Mouse (Mus musculus) neural tube, embryonic 15.5 days (tissue): ENCODE data around the gene Pdzd2. TPM values are rescaled to one million over a fixed set of nuclear protein-coding genes. Genes with fewer than 3 reads are reported as not detected.

ENCODE experiments used
- ATAC-seq: fragments of 200-750 bp; cut with Nextera tagmentation; 2 replicates; pipeline ENCODE4 v1.8.0; 2017; ENCODE audit warnings: mild to moderate bottlenecking, moderate TSS enrichment, moderate library complexity; ENCODE audit not compliant: low FRiP score
- H3K27ac ChIP-seq: fragments of 300-500 bp; sonication (generic); replicated peaks from 2 replicates; pipeline ENCODE4 v1.5.1; 2015; ENCODE audit warnings: mild to moderate bottlenecking, inconsistent platforms
- H3K27me3 ChIP-seq: fragments of 300-500 bp; sonication (generic); replicated peaks from 2 replicates; pipeline ENCODE4 v1.6.1; 2015; ENCODE audit warnings: inconsistent platforms
- H3K36me3 ChIP-seq: fragments of 300-500 bp; sonication (generic); 2 replicates; pipeline ENCODE4 v1.6.1; 2015; ENCODE audit warnings: inconsistent platforms
- H3K4me1 ChIP-seq: fragments of 300-500 bp; sonication (generic); 2 replicates; pipeline ENCODE4 v1.6.1; 2015; ENCODE audit warnings: inconsistent platforms
- H3K4me2 ChIP-seq: fragments of 300-500 bp; sonication (generic); 2 replicates; pipeline ENCODE4 v1.6.1; 2015; ENCODE audit warnings: inconsistent platforms, mild to moderate bottlenecking, moderate library complexity
- H3K4me3 ChIP-seq: fragments of 300-500 bp; sonication (generic); replicated peaks from 2 replicates; pipeline ENCODE4 v1.5.1; 2015; ENCODE audit warnings: mild to moderate bottlenecking, inconsistent platforms
- H3K9ac ChIP-seq: fragments of 300-500 bp; sonication (generic); replicated peaks from 2 replicates; pipeline ENCODE4 v1.6.1; 2015; ENCODE audit warnings: mild to moderate bottlenecking, inconsistent platforms
- H3K9me3 ChIP-seq: fragments of 300-500 bp; sonication (generic); replicated peaks from 2 replicates; pipeline ENCODE4 v1.6.1; 2016; ENCODE audit warnings: inconsistent platforms
- WGBS: fragments of 180-500 bp; shearing (Covaris S2); methylation state at CpG from one replicate; pipeline ENCODE4 v1.1.7; 2015; ENCODE audit warnings: mixed read lengths; 5-methylcytosine and 5-hydroxymethylcytosine counted together
- polyA plus RNA-seq: library from polyadenylated mRNA; unstranded; fragments of >200 nt; fragmentation: Nextera tagmentation; extraction: Ambion mirVana; gene quantifications from 2 replicates; pipeline ENCODE4 v1.2.1, GENCODE M21; 2015

The Pdzd2 gene
- polyA plus RNA-seq, 1 experiment from 2014 or later = 16.7 TPM

DNA sequence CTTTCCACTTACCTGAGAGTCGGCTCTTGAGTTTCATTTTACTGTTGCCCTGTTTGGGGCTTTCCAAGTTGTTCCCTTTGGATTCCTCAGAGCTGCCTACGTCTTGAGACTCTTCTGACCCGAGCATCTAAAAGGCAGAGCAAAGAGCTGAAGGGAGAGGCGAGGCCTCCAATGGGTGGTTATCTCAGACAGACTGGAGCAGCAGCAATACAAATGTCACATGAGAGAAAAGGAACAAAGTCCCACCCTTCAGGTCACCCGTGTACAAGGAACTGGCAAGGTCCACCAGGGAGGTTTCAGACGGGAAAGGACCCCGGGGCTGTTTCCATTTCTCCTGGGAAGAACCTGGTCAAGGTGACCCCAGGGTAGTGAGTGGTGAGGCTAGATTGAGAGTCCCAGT is 320.3 kb downstream of the Pdzd2 start:
- H3K9ac ChIP-seq = no peak overlapping the region
- no peak overlapping the region for H3K4me3 ChIP-seq
- WGBS = 83% methylated on average over 7 of the region's 7 CpGs

DNA sequence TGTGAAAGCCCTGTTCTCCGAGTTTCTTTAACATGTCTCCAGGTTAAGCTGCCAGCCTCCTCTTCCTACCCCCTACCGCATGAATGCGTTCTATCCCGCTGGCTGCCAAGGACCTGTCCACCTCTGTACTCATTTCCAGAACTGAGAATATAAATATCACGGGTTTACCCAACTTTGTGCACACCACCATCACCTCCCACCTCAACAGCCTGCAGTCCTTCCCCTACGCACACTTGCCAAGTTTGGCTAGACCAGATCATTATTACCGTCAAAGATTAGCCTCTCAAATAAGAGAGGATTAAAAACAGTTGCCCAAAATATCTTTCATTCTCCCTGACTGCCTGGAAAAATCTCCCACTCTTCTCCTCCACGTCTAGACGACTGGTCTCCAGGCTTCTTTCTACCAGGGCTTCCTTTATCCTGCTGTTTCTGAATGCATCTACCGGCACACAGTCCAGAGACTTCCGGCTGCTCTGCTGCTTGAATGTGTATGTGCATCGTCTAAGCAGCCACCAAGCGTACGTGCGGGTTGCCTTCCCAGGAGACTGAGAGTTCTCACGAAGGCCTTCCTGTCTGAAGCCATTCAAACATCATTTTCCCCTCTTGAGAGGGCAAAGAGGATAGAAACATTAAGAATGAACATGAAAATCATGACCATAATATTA is 324.1 kb downstream of the Pdzd2 start:
- Histone ChIP-seq H3K4me2 (no peak overlapping the region), H3K27me3 (no peaks in the 10 kb centered on the region), H3K27ac (no peak overlapping the region), H3K36me3 (no peaks in the 10 kb centered on the region), H3K4me3 (no peak overlapping the region), H3K9ac (no peak overlapping the region), H3K9me3 (no peaks in the 10 kb centered on the region), H3K4me1 (no peaks in the 10 kb centered on the region)
- WGBS = 88% methylated on average over 16 of the region's 16 CpGs
- ATAC-seq = no peak

More for the DNA sequence above, 320.3 kb downstream of the Pdzd2 start:
- H3K9me3 ChIP-seq = no peaks in the 10 kb centered on the region
- no peaks in the 10 kb centered on the region for H3K4me1 ChIP-seq
- no peaks in the 10 kb centered on the region for H3K36me3 ChIP-seq
- no peak for ATAC-seq
- no peak overlapping the region for H3K27ac ChIP-seq
- H3K4me2 ChIP-seq = no peak overlapping the region
- H3K27me3 ChIP-seq = no peaks in the 10 kb centered on the region

GRCm38 (mm10) chr15:12414696-12415095 is 325.0 kb downstream of the Pdzd2 start:
- Histone ChIP-seq H3K27me3 (no peaks in the 10 kb centered on the region), H3K4me1 (no peaks in the 10 kb centered on the region), H3K27ac (no peak overlapping the region), H3K4me2 (no peak overlapping the region), H3K9me3 (no peaks in the 10 kb centered on the region), H3K9ac (no peak overlapping the region), H3K36me3 (no peaks in the 10 kb centered on the region), H3K4me3 (no peak overlapping the region)
- ATAC-seq = no peak
- WGBS = 85% methylated on average over 6 of the region's 6 CpGs

DNA sequence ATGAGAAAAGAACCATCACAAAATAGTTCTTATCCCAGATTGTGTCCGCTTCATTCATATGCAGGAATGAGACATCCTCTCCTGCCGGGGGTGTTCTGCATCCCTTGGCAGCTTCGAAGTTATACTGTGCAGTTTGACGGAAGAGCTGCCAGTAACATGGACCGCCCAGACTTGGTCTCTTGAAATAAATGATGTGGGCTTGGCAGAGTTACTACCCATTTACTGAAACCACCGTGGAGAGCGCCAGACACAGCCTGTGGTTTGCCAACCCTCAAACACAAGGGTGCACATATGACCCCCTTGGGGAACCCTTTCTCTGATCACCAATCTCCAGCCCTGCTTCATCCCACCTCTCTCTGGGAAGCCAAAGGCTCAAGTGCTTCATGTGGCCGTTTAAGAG is 331.5 kb downstream of the Pdzd2 start:
- Histone ChIP-seq H3K4me1 (no peaks in the 10 kb centered on the region), H3K4me3 (no peak overlapping the region), H3K9ac (no peak overlapping the region), H3K36me3 (no peaks in the 10 kb centered on the region), H3K4me2 (no peak overlapping the region), H3K27me3 (no peaks in the 10 kb centered on the region), H3K27ac (no peak overlapping the region), H3K9me3 (no peaks in the 10 kb centered on the region)
- ATAC-seq = no peak; the same call in 1 of the 2 replicates
- WGBS = 73% methylated on average over 8 of the region's 8 CpGs

DNA sequence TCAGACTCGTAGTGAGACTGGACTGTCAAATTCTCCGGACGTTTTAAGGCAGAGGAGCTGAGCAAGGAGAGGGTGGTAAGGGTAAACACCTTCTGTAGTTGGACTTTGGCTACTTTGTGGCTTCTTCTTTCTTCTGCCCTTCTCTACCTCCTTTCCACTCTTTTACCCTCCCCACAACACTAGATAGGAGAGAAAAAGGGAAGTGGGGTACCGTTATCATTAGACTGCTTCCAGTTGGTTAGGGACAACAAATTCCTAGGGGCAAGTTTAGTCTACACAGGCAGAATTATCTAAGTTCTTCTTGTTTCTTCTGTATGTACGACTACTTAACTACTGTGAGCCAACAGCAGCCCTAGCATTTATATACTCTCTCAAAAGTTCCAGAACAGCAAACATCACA is 334.1 kb downstream of the Pdzd2 start:
- H3K27ac ChIP-seq = no peak overlapping the region
- WGBS = 93% methylated on average over 5 of the region's 5 CpGs
- no peak overlapping the region for H3K4me3 ChIP-seq
- H3K4me1 ChIP-seq = no peaks in the 10 kb centered on the region
- no peaks in the 10 kb centered on the region for H3K27me3 ChIP-seq
- H3K4me2 ChIP-seq = no peak overlapping the region
- no peak overlapping the region for H3K9ac ChIP-seq
- peaks cover 3% of the 10 kb centered on the region; the same call in 1 of the 2 replicates for H3K36me3 ChIP-seq
- ATAC-seq = no peak
- H3K9me3 ChIP-seq = no peaks in the 10 kb centered on the region

- 86% methylated on average over 6 of the region's 6 CpGs for WGBS
These were observed 342.7 kb downstream of the Pdzd2 start for GRCm38 (mm10) chr15:12397032-12397431.

DNA sequence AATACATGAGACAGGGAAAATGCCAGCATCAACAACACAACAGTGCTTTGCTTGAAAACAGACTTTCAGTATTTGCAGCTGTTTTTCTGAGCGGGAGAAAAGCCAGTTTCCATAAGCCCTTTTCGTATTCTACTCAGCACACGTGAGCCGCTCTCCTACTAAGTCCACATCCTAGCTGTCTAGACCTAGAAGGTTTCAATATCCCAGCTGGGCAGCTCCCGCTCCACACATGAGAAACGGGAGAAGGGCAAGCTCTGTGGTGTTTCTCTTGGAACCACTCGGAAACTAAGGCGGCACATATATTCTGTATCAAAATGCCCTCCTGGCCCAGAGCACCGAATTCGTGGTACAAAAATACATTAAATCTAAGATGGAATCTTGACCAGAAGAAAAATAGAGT is 345.0 kb downstream of the Pdzd2 start:
- H3K27ac ChIP-seq = no peak overlapping the region
- H3K4me1 ChIP-seq = no peaks in the 10 kb centered on the region
- H3K9me3 ChIP-seq = no peaks in the 10 kb centered on the region
- WGBS = 93% methylated on average over 10 of the region's 10 CpGs
- H3K9ac ChIP-seq = no peak overlapping the region
- H3K4me3 ChIP-seq = no peak overlapping the region
- H3K27me3 ChIP-seq = no peaks in the 10 kb centered on the region
- no peak overlapping the region for H3K4me2 ChIP-seq
- no peak for ATAC-seq
- peaks cover 7% of the 10 kb centered on the region; the same call in 1 of the 2 replicates for H3K36me3 ChIP-seq

More at GRCm38 (mm10) chr15:12397032-12397431, 342.7 kb downstream of the Pdzd2 start:
- H3K9ac ChIP-seq = no peak overlapping the region
- no peak overlapping the region for H3K4me2 ChIP-seq
- H3K36me3 ChIP-seq = peaks cover 11% of the 10 kb centered on the region
- ATAC-seq = no peak
- no peaks in the 10 kb centered on the region for H3K9me3 ChIP-seq
- H3K27ac ChIP-seq = no peak overlapping the region
- no peak overlapping the region for H3K4me3 ChIP-seq
- H3K4me1 ChIP-seq = no peaks in the 10 kb centered on the region
- no peaks in the 10 kb centered on the region for H3K27me3 ChIP-seq

- Histone ChIP-seq H3K9me3 (no peaks in the 10 kb centered on the region), H3K4me3 (no peak overlapping the region), H3K9ac (no peak overlapping the region), H3K27me3 (no peaks in the 10 kb centered on the region), H3K27ac (no peak overlapping the region), H3K36me3 (no peaks in the 10 kb centered on the region; the same call in 1 of the 2 replicates), H3K4me1 (0 out of 2 replicates have a peak, but pooled peaks cover 2% of the 10 kb centered on the region), H3K4me2 (no peak overlapping the region)
- no peak for ATAC-seq
- WGBS = 45% methylated on average over 15 of the region's 15 CpGs
These were observed 350.8 kb downstream of the Pdzd2 start for GRCm38 (mm10) chr15:12388726-12389489.

GRCm38 (mm10) chr15:12384679-12385078 is 355.0 kb downstream of the Pdzd2 start:
- no peak overlapping the region for H3K4me3 ChIP-seq
- H3K9me3 ChIP-seq = no peaks in the 10 kb centered on the region
- no peaks in the 10 kb centered on the region for H3K36me3 ChIP-seq
- H3K27ac ChIP-seq = no peak overlapping the region
- no peak overlapping the region for H3K4me2 ChIP-seq
- WGBS = 87% methylated on average over 13 of the region's 13 CpGs
- H3K27me3 ChIP-seq = no peaks in the 10 kb centered on the region
- H3K9ac ChIP-seq = no peak overlapping the region
- ATAC-seq = no peak
- 0 out of 2 replicates have a peak, but pooled peaks cover 2% of the 10 kb centered on the region for H3K4me1 ChIP-seq

- WGBS = 53% methylated on average over 5 of the region's 5 CpGs
- H3K27me3 ChIP-seq = no peaks in the 10 kb centered on the region
- H3K9ac ChIP-seq = no peak overlapping the region
- no peaks in the 10 kb centered on the region for H3K9me3 ChIP-seq
- H3K4me1 ChIP-seq = peaks cover 10% of the 10 kb centered on the region
- no peak for ATAC-seq
- no peak overlapping the region for H3K4me3 ChIP-seq
- H3K27ac ChIP-seq = no peak overlapping the region
- H3K36me3 ChIP-seq = no peaks in the 10 kb centered on the region
- no peak overlapping the region for H3K4me2 ChIP-seq
These were observed 359.2 kb downstream of the Pdzd2 start for GRCm38 (mm10) chr15:12380548-12380947.

DNA sequence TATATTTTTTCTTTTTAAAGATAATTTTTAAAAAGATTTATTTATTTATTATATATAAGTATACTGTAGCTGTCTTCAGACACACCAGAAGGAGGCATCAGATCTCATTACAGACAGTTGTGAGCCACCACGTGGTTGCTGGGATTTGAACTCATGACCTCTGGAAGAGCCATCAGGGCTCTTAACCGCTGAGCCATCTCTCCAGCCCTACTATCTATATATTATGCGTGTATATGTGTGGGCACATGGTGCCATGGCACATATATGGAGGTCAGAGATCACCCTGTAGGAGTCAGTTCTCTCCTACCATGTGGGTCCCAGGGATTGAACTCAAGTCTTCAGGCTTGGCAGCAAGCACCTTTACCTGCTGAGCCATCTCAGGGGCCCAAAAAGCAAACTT is 359.7 kb downstream of the Pdzd2 start:
- ATAC-seq = no peak
- 94% methylated on average over 3 of the region's 3 CpGs for WGBS
- Histone ChIP-seq H3K36me3 (no peaks in the 10 kb centered on the region), H3K27ac (no peak overlapping the region), H3K4me3 (no peak overlapping the region), H3K9ac (no peak overlapping the region), H3K9me3 (no peaks in the 10 kb centered on the region), H3K4me1 (peaks cover 10% of the 10 kb centered on the region), H3K27me3 (no peaks in the 10 kb centered on the region), H3K4me2 (no peak overlapping the region)

DNA sequence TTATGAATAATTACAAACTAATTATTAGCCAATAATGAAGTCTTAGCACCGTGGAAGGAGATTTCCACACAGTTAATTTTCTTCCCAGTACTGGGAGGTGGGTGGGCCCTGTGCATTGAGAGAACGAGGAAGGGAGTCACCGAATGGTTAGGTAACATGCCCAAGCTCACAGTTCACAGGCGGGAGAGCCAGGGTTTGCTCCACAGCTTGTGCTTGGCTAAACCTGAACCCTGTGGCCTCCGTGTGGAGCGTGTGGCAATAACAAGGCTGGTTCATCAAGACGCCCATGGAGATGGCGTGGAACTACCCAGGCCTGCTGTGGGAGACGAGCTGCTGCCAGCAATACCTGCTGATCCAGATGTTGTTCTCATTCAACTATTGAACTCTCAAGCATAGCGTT is 361.9 kb downstream of the Pdzd2 start:
- H3K27me3 ChIP-seq = 0 out of 2 replicates have a peak, but pooled peaks cover 3% of the 10 kb centered on the region
- 63% methylated on average over 10 of the region's 10 CpGs for WGBS
- no peak overlapping the region for H3K4me3 ChIP-seq
- H3K27ac ChIP-seq = no peak overlapping the region
- no peak for ATAC-seq
- H3K4me1 ChIP-seq = peaks cover 10% of the 10 kb centered on the region
- no peak overlapping the region for H3K4me2 ChIP-seq
- H3K9me3 ChIP-seq = no peaks in the 10 kb centered on the region
- no peaks in the 10 kb centered on the region for H3K36me3 ChIP-seq
- H3K9ac ChIP-seq = no peak overlapping the region
